Mouse (Mus musculus): ENCODE data around the gene Scgb1a1.

The Scgb1a1 gene

GRCm38 (mm10) chr19:9043123-9043522 lies 44.6 kb downstream of the Scgb1a1 start:
- in situ Hi-C loops (cut with MboI, MseI), result no loop called here

GRCm38 (mm10) chr19:9041074-9041473 lies 46.7 kb downstream of the Scgb1a1 start:
- in situ Hi-C loops (cut with MboI, MseI), result no loop called here

GRCm38 (mm10) chr19:9040649-9041048 lies 47.1 kb downstream of the Scgb1a1 start:
- in situ Hi-C loops (cut with MboI, MseI), result no loop called here

- in situ Hi-C loops (cut with MboI, MseI), result no loop called here
Observed at GRCm38 (mm10) chr19:9039928-9040327, 47.8 kb downstream of the Scgb1a1 start.

- in situ Hi-C loops (cut with MboI, MseI), result no loop called here
Observed at GRCm38 (mm10) chr19:9039266-9039665, 48.5 kb downstream of the Scgb1a1 start.

- in situ Hi-C loops (cut with MboI, MseI), result no loop called here
Observed at GRCm38 (mm10) chr19:9038136-9038535, 49.6 kb downstream of the Scgb1a1 start.

- in situ Hi-C loops (cut with MboI, MseI), result no loop called here
Observed at GRCm38 (mm10) chr19:9035101-9035500, 52.7 kb downstream of the Scgb1a1 start.

- in situ Hi-C loops (cut with MboI, MseI), result no loop called here
Observed at GRCm38 (mm10) chr19:9034480-9034879, 53.3 kb downstream of the Scgb1a1 start.
